ENCODE assay signal across 25 mouse cellular contexts in genomic region chr6:118330496-118330895, GRCm38 (mm10).
"Had no signal": no experiment of that assay in that cellular context is flagged by ENCODE, and none has a peak within 500 bp of the region (broad histone marks: within the 10 kb centered on the region; RNA-seq: fewer than 3 reads in every experiment).

No protein-coding gene starts in this region.

- H3K9ac ChIP-seq: embryonic facial prominence, embryonic 12.5 days; embryonic facial prominence, embryonic 13.5 days; embryonic facial prominence, embryonic 15.5 days; forebrain, embryonic 12.5 days; forebrain, embryonic 13.5 days; forebrain, embryonic 15.5 days; forebrain, postnatal 0 days had no signal

- H3K4me3 ChIP-seq: embryonic facial prominence, embryonic 10.5 days; embryonic facial prominence, embryonic 12.5 days; embryonic facial prominence, embryonic 13.5 days; embryonic facial prominence, embryonic 15.5 days; erythroblast, embryonic 14.5 days; forebrain, embryonic 10.5 days; forebrain, embryonic 12.5 days; forebrain, embryonic 13.5 days; forebrain, embryonic 15.5 days; gastrocnemius, adult 2 months had no signal

- H3K27me3 ChIP-seq: embryonic facial prominence, embryonic 12.5 days; embryonic facial prominence, embryonic 13.5 days; embryonic facial prominence, embryonic 15.5 days; forebrain, embryonic 12.5 days; forebrain, embryonic 13.5 days; forebrain, embryonic 15.5 days had no signal

- DNase-seq: cerebellum, adult 2 months; cerebellum, adult 8-10 months; cerebellum, adult 9-10 months; cerebellum, adult 9-11 months; cerebellum, postnatal 10 days; cerebellum, postnatal 14 days; cerebellum, postnatal 25 days; cerebellum, postnatal 36 days; embryo, embryonic 11 days; forebrain, postnatal 0 days; gastrocnemius, adult 2 months; gastrocnemius, postnatal 10 days; gastrocnemius, postnatal 14 days; gastrocnemius, postnatal 25 days; gastrocnemius, postnatal 36 days; heart, adult 18-20 months had no signal

- H3K36me3 ChIP-seq: embryonic facial prominence, embryonic 10.5 days; embryonic facial prominence, embryonic 12.5 days; embryonic facial prominence, embryonic 13.5 days; embryonic facial prominence, embryonic 15.5 days; forebrain, embryonic 10.5 days; forebrain, embryonic 12.5 days; forebrain, embryonic 15.5 days had no signal

- H3K27ac ChIP-seq: embryonic facial prominence, embryonic 10.5 days; embryonic facial prominence, embryonic 12.5 days; embryonic facial prominence, embryonic 13.5 days; embryonic facial prominence, embryonic 15.5 days; forebrain, embryonic 10.5 days; forebrain, embryonic 12.5 days; forebrain, embryonic 13.5 days; forebrain, embryonic 15.5 days; gastrocnemius, adult 2 months had no signal

- H3K9me3 ChIP-seq: embryonic facial prominence, embryonic 10.5 days; embryonic facial prominence, embryonic 12.5 days; embryonic facial prominence, embryonic 13.5 days; embryonic facial prominence, embryonic 15.5 days; forebrain, embryonic 10.5 days; forebrain, embryonic 12.5 days; forebrain, embryonic 15.5 days had no signal

- H3K4me1 ChIP-seq: embryonic facial prominence, embryonic 10.5 days; embryonic facial prominence, embryonic 12.5 days; embryonic facial prominence, embryonic 13.5 days; embryonic facial prominence, embryonic 15.5 days; forebrain, embryonic 10.5 days; forebrain, embryonic 12.5 days; forebrain, embryonic 13.5 days; forebrain, embryonic 15.5 days had no signal
